Mouse (Mus musculus): Measurements from ENCODE around the gene Slc4a1ap. TPM values are rescaled to one million over a fixed set of nuclear protein-coding genes. Genes with fewer than 3 reads are reported as not detected.

Slc4a1ap gene
- polyA plus RNA-seq, 1 experiment from 2014 or later = 30.8 TPM

DNA sequence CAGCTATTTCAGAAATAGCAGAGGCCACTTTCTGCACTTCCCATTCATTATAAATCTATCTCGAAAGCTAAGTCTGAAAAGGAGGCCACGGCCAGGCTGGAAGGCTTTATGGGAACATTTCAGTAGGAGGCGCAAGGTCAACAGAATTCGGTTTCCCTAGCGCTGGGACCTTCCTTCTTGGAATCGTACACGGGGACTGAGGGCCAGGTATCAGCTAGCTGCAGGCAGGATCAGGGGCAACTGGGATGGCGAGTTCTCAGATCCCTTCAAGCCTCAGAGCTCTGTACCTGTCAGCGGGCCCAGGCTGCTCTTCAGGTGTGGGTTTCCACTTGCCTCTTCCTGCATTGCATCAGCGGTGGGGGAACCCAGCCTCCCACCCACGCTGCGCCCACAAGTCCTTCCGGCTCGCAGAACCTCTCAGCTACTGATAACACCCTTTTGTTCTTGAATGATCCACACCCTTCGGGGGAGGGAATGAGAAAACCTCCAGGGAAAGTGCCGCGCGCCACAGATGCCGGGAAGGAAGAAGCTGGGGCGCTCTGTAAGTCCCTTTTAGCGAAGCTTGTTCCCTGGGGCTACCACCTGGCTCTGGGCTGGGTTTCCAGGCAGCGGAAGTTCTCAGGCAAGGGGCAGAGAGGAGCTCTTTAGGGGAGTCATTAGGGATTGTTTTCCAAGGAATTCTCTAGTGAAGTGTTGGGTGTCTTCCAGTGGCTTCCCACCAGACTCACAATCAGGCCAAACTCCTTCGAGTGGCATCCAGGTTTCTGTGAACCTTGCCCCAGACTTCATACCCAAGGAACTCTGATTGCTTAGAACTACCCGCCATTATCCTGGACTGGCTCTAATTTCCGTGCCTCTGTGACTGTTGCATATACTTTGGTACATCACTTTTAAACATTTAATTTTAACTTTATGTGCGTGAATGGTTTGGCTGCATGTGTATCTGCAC, 70.0 kb downstream of the Slc4a1ap start, which contains the start of gene Mrpl33:
Mrpl33 (plus strand) TSS at position 455 of the 949 bp plus-strand sequence.
- no peak for ATAC-seq (ENCODE audit: insufficient number of reproducible peaks, low FRiP score, low TSS enrichment, low read depth)
- Histone ChIP-seq H3K4me2 (peak within 1 kb of the TSS; percentile 54), H3K36me3 (no peaks in the 10 kb centered on the region), H3K4me1 (peaks cover 12% of the 10 kb centered on the region), H3K27ac (peak within 1 kb of the TSS; percentile 40; the same call in 1 of the 2 replicates), H3K9me3 (no peaks in the 10 kb centered on the region), H3K27me3 (no peaks in the 10 kb centered on the region), H3K4me3 (peak within 1 kb of the TSS; percentile 33), H3K9ac (peak within 1 kb of the TSS; percentile 17; the same call in 1 of the 2 replicates)
- WGBS = 6% methylated on average over 26 of the region's 26 CpGs

DNA sequence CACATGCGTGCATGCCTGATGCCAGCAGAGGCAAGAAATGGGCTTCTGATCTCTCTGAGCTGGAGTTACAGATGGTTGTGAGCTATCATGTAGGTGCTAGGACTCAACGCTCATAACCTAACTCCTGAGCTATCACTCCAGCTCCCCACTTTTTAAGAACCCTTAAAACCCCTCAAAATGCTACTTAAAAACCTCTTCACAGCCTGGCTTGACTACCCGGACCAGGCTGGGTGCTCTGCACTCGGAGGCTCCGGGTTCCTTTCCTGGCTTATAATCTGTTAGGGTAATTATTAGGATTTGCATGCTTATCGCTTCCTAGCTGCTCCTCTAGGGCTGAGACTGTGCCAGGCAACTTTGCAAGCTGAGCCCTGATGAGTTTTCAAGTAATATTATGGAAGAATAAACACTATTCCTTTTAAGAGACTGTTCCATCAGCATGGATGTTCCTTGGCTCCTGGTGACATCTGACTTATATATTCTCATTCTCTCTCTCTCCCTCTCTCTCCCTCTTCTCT, 70.7 kb downstream of the Slc4a1ap start:
- no peaks in the 10 kb centered on the region for H3K36me3 ChIP-seq
- peaks cover 18% of the 10 kb centered on the region for H3K4me1 ChIP-seq
- no peak overlapping the region for H3K27ac ChIP-seq
- WGBS = 66% methylated on average over 6 of the region's 6 CpGs
- no peaks in the 10 kb centered on the region for H3K9me3 ChIP-seq
- no peak for ATAC-seq (ENCODE audit: insufficient number of reproducible peaks, low FRiP score, low TSS enrichment, low read depth)
- H3K4me3 ChIP-seq = no peak overlapping the region
- H3K9ac ChIP-seq = no peak overlapping the region
- no peaks in the 10 kb centered on the region for H3K27me3 ChIP-seq
- no peak overlapping the region for H3K4me2 ChIP-seq

DNA sequence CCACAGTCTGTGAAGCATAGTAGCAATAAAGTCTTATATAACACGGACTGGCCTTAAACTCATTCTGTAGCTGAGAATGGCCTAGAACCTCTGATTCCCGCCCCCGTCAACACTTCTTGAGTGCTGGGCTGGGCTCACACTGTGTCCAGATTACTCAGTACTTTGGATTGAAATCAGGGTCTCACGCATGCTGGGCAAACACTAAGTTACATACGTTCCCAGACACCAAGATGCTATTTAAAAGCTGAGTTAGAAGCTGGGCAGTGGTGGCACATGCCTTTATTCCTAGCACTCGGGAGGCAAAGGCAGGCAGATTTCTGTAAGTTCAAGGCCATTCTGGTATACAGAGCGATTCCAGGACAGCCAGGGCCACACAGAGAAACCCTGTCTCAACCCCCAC, 71.3 kb downstream of the Slc4a1ap start:
- peaks cover 18% of the 10 kb centered on the region for H3K4me1 ChIP-seq
- H3K4me3 ChIP-seq = no peak overlapping the region
- H3K27ac ChIP-seq = no peak overlapping the region
- H3K9me3 ChIP-seq = no peaks in the 10 kb centered on the region
- no peak for ATAC-seq (ENCODE audit: insufficient number of reproducible peaks, low FRiP score, low TSS enrichment, low read depth)
- no peak overlapping the region for H3K4me2 ChIP-seq
- no peaks in the 10 kb centered on the region for H3K36me3 ChIP-seq
- WGBS = 82% methylated on average over 7 of the region's 7 CpGs
- no peak overlapping the region for H3K9ac ChIP-seq
- H3K27me3 ChIP-seq = no peaks in the 10 kb centered on the region

DNA sequence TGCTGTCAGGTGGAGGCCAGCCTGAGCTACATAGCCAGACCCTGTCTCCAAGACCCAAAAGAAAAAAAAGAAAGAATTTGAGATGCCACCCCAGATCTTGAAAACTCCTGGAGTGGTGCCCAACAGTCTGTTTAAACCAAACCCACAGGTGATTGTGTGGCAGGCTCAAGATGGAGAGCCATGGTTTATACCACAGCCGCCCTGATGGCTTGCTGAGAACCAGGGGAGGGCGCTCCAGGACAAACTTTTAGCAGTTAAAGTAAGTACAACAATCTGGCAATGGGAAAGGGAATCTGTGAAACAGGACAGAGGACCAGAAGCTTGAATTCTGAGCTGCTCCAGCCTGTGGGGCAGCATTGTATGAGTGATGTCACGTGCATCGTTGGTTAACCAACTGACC, 71.8 kb downstream of the Slc4a1ap start:
- no peak for ATAC-seq (ENCODE audit: insufficient number of reproducible peaks, low FRiP score, low TSS enrichment, low read depth)
- H3K4me1 ChIP-seq = peaks cover 18% of the 10 kb centered on the region
- H3K36me3 ChIP-seq = no peaks in the 10 kb centered on the region
- H3K27ac ChIP-seq = no peak overlapping the region
- WGBS = 50% methylated on average over 4 of the region's 4 CpGs
- H3K4me2 ChIP-seq = no peak overlapping the region
- no peaks in the 10 kb centered on the region for H3K9me3 ChIP-seq
- H3K4me3 ChIP-seq = no peak overlapping the region
- H3K9ac ChIP-seq = no peak overlapping the region
- no peaks in the 10 kb centered on the region for H3K27me3 ChIP-seq

DNA sequence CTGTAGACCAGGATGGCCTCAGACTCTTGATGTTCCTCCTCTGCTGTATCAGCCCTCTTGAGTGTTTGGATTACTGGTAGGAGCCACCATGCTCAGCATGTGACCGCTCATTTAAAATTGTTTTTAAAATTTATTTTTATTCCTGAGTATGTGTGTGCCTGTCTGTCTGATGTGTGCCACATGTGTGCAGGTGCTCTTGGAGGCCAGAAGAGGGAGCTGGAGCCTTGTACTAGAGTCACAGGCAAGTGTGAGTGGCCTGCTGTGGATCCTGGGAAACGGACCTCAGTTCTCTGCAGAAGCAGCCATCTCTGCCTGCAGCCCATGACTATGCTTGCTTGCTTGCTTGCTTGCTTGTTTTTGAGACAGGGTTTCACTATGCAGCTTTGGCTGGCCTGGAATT, 72.4 kb downstream of the Slc4a1ap start:
- no peak overlapping the region for H3K27ac ChIP-seq
- peaks cover 18% of the 10 kb centered on the region for H3K4me1 ChIP-seq
- no peaks in the 10 kb centered on the region for H3K9me3 ChIP-seq
- H3K4me3 ChIP-seq = no peak overlapping the region
- H3K27me3 ChIP-seq = no peaks in the 10 kb centered on the region
- 83% methylated on average over 2 of the region's 2 CpGs for WGBS
- H3K4me2 ChIP-seq = no peak overlapping the region
- ATAC-seq (ENCODE audit: insufficient number of reproducible peaks, low FRiP score, low TSS enrichment, low read depth) = no peak
- no peak overlapping the region for H3K9ac ChIP-seq
- no peaks in the 10 kb centered on the region for H3K36me3 ChIP-seq

DNA sequence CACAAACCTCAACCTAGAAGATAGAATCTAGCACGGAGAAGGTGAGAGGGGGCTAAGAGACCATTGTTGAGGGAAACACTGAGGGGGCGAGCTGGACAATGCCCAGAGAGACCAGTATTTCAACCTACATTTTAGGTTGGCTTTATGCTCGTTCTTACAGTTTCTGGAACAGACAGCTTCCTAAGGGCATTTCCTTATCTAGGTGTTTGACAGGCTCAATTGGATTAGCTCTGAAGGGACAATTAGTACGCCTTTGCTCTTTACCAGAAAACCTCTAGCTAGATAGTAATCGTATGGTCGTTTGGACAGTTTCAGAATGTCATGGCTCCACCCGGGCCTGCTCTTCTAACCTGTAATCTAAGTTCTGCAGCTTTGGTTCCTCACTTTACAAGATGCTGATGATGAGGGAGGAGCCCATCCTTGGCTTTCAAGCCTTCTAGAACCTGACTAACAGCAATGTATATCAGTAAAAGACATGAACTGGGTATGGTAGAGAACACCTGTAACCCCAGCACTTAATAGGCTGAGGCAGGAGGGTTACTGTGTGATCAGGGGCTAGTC, 74.4 kb downstream of the Slc4a1ap start:
- H3K36me3 ChIP-seq = no peaks in the 10 kb centered on the region
- H3K9ac ChIP-seq = no peak overlapping the region
- H3K4me3 ChIP-seq = no peak overlapping the region
- H3K27ac ChIP-seq = no peak overlapping the region
- H3K9me3 ChIP-seq = no peaks in the 10 kb centered on the region
- no peaks in the 10 kb centered on the region for H3K27me3 ChIP-seq
- peaks cover 21% of the 10 kb centered on the region for H3K4me1 ChIP-seq
- H3K4me2 ChIP-seq = no peak overlapping the region
- no peak for ATAC-seq (ENCODE audit: insufficient number of reproducible peaks, low FRiP score, low TSS enrichment, low read depth)
- 77% methylated on average over 7 of the region's 7 CpGs for WGBS

DNA sequence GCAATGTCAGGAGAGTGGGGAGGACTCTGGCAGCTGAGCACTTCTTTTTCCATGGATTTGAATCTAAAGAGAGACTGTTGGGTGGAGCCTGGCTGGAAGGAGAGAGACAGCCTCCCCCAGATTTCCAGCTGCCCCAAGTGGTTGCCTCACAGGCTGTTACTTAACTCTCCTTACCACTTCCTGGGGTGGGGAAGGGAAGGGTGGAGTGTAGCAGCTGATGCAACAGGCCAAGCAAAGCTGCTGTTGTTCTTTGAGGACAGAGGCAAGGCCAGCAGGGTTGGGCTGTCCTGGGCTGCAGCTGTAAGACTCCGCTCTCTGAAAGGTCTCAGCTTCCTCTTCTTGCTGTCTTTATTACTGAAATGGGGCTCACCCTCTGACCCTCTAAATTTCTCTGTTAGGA, 75.6 kb downstream of the Slc4a1ap start:
- Histone ChIP-seq H3K4me3 (no peak overlapping the region), H3K27ac (peak overlapping the region; percentile 43), H3K4me1 (peaks cover 16% of the 10 kb centered on the region; the same call in 1 of the 2 replicates), H3K27me3 (no peaks in the 10 kb centered on the region), H3K9ac (no peak overlapping the region), H3K36me3 (no peaks in the 10 kb centered on the region), H3K9me3 (no peaks in the 10 kb centered on the region), H3K4me2 (no peak overlapping the region)
- WGBS = 67% methylated on average over 1 of the region's 1 CpGs
- ATAC-seq (ENCODE audit: insufficient number of reproducible peaks, low FRiP score, low TSS enrichment, low read depth) = 0 out of 2 replicates have a peak, but pooled peaks have one; percentile 24

DNA sequence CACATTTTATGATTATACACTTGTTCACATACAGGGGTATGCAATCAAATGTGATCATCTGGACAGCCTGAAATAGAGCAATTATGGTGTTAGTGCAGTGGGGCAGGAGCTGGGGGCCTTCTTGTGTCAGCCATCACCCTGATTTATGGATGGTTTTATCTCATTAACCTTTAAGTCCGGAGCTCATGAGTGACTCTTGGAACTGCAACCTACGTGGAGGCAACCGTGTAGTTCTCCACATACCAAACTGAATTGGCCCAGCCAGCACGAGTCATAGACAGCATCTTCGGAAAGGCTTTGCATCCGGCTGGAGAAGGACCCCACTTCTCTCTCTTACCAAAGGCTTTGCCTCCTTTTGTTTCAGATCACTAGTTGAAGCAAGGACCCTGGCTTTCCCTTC, 77.0 kb downstream of the Slc4a1ap start:
- H3K27ac ChIP-seq = no peak overlapping the region
- H3K27me3 ChIP-seq = no peaks in the 10 kb centered on the region
- 67% methylated on average over 6 of the region's 6 CpGs for WGBS
- H3K9ac ChIP-seq = no peak overlapping the region
- H3K9me3 ChIP-seq = no peaks in the 10 kb centered on the region
- no peak overlapping the region for H3K4me2 ChIP-seq
- H3K36me3 ChIP-seq = no peaks in the 10 kb centered on the region
- no peak overlapping the region for H3K4me3 ChIP-seq
- no peak for ATAC-seq (ENCODE audit: insufficient number of reproducible peaks, low FRiP score, low TSS enrichment, low read depth)
- H3K4me1 ChIP-seq = peaks cover 16% of the 10 kb centered on the region; the same call in 1 of the 2 replicates

DNA sequence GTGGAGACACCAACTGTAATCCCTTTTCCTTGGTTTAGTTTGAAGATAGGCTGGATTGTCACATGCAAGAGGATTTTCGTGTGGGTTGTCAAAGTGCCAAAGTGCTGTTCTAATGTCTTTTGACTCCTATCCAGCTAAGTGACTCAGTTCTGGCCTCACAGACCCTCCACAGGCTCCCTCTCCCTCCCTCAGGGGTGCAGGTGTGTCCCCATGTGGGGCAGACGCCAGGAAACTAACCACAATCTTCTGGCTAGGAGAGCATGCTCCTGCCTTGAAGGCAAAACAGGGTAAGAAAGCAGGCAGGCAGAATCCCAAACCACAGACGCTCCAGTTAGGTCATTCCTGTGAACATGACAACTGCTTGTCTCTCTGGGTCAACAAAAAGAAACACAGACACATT, 79.4 kb downstream of the Slc4a1ap start:
- Histone ChIP-seq H3K4me2 (no peak overlapping the region), H3K4me1 (peaks cover 16% of the 10 kb centered on the region; the same call in 1 of the 2 replicates), H3K27ac (peak overlapping the region; percentile 57; the same call in 1 of the 2 replicates), H3K9ac (no peak overlapping the region), H3K27me3 (no peaks in the 10 kb centered on the region), H3K36me3 (no peaks in the 10 kb centered on the region), H3K9me3 (no peaks in the 10 kb centered on the region), H3K4me3 (no peak overlapping the region)
- ATAC-seq (ENCODE audit: insufficient number of reproducible peaks, low FRiP score, low TSS enrichment, low read depth) = no peak
- WGBS = 17% methylated on average over 3 of the region's 3 CpGs

Other genes with a start within 250 kb of the Slc4a1ap start
- 30.5 and 36.1 TPM in 2 replicates for gene Ift172, start 235.9 kb upstream of the Slc4a1ap start, polyA plus RNA-seq (2015; fragmentation: Nextera tagmentation; extraction: Ambion mirVana)
- gene Fndc4, start 230.9 kb upstream of the Slc4a1ap start, polyA plus RNA-seq (2015; fragmentation: Nextera tagmentation; extraction: Ambion mirVana) = 63.2 and 76.9 TPM in 2 replicates
- gene Gckr, start 229.6 kb upstream of the Slc4a1ap start, polyA plus RNA-seq (2015; fragmentation: Nextera tagmentation; extraction: Ambion mirVana) = 0.11 TPM in 1 of 2 replicates, not detected in the other
- 46.6 and 49.1 TPM in 2 replicates for gene Zfp512, start 74.6 kb upstream of the Slc4a1ap start, polyA plus RNA-seq (2015; fragmentation: Nextera tagmentation; extraction: Ambion mirVana)
- not detected in 2 replicates for gene 4930548H24Rik, start 41.3 kb upstream of the Slc4a1ap start, polyA plus RNA-seq (2015; fragmentation: Nextera tagmentation; extraction: Ambion mirVana)
- gene Gpn1, start 32.3 kb upstream of the Slc4a1ap start, polyA plus RNA-seq (2015; fragmentation: Nextera tagmentation; extraction: Ambion mirVana) = 50.9 and 54.2 TPM in 2 replicates
- 21.8 and 23.3 TPM in 2 replicates for gene Supt7l, start 812 bp downstream of the Slc4a1ap start, polyA plus RNA-seq (2015; fragmentation: Nextera tagmentation; extraction: Ambion mirVana)
- 278 and 282 TPM in 2 replicates for gene Mrpl33, start 69.9 kb downstream of the Slc4a1ap start, polyA plus RNA-seq (2015; fragmentation: Nextera tagmentation; extraction: Ambion mirVana)
- gene Rbks, start 170.6 kb downstream of the Slc4a1ap start, polyA plus RNA-seq (2015; fragmentation: Nextera tagmentation; extraction: Ambion mirVana) = 2.5 and 2.9 TPM in 2 replicates
- gene Babam2, start 170.7 kb downstream of the Slc4a1ap start, polyA plus RNA-seq (2015; fragmentation: Nextera tagmentation; extraction: Ambion mirVana) = 50.5 and 53.3 TPM in 2 replicates

Data from limb, embryonic 15.5 days (tissue).